In the genomic region with DNA sequence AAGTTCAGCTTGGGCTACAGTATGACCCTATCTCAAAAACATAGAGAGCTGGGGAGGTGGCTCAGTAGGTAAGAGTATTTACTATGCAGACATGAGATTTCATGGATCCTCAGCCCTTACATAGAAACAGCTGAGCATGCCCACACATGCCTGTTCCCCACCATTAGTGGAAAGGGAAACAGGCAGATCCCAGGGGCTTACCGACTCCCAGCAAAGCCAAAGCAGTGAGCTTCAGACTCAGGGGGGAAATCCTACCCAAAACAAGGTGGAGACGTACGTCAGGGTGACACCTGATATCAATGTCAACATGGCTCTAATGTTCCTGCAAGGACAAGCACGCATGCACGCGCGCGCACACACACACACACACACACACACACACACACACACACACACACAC, we compare ENCODE assay signal across 16 mouse cellular contexts.
"Had no signal": no experiment of that assay in that cellular context is flagged by ENCODE, and none has a peak within 500 bp of the region (broad histone marks: within the 10 kb centered on the region; RNA-seq: fewer than 3 reads in every experiment).

No protein-coding gene starts in this region.

- H3K9me3 ChIP-seq: neural tube, embryonic 13.5 days; neural tube, embryonic 15.5 days; stomach, embryonic 15.5 days had no signal

- H3K4me2 ChIP-seq: neural tube, embryonic 13.5 days; neural tube, embryonic 15.5 days; stomach, embryonic 15.5 days had no signal

- DNase-seq: retina, postnatal 1 day; right cerebral cortex, adult 18-20 months; right cerebral cortex, postnatal 14 days; right cerebral cortex, postnatal 25 days; right cerebral cortex, postnatal 4 days; spleen, adult 18-20 months; thymus, adult 18-20 months; thymus, adult 2 months; thymus, postnatal 14 days; thymus, postnatal 25 days; thymus, postnatal 36 days; thymus, postnatal 4 days had no signal

- H3K36me3 ChIP-seq: neural tube, embryonic 13.5 days; neural tube, embryonic 15.5 days; stomach, embryonic 15.5 days had no signal

- H3K27ac ChIP-seq: neural tube, embryonic 13.5 days; neural tube, embryonic 15.5 days; stomach, embryonic 15.5 days; stomach, postnatal 0 days had no signal

- H3K4me1 ChIP-seq: neural tube, embryonic 13.5 days; neural tube, embryonic 15.5 days; stomach, embryonic 15.5 days had no signal

- H3K4me3 ChIP-seq: neural tube, embryonic 13.5 days; neural tube, embryonic 15.5 days; stomach, embryonic 15.5 days had no signal

- H3K27me3 ChIP-seq: neural tube, embryonic 13.5 days; neural tube, embryonic 15.5 days; stomach, embryonic 15.5 days had no signal

- H3K9ac ChIP-seq: neural tube, embryonic 13.5 days; neural tube, embryonic 15.5 days; stomach, embryonic 15.5 days had no signal
